Mouse (Mus musculus) v-Abl transformed pro-B cells (cell line): Measurements from ENCODE around the gene Gse1.

Experiments
- in situ Hi-C, 2 experiments: fragments of 400-800 bp; cut with MboI; formaldehyde crosslinking; loops; one replicate each; pipeline ENCODE4 v1.15.1; 2025; ENCODE audit not compliant: unreplicated experiment in 2 of 2

Gene Gse1

GRCm38 (mm10) chr8:120549922-120550321 is 321.7 kb downstream of the Gse1 start:
- in situ Hi-C loops = no loop called here

- in situ Hi-C loops = no loop called here
Observed at GRCm38 (mm10) chr8:120550430-120550829, 322.2 kb downstream of the Gse1 start.

GRCm38 (mm10) chr8:120550937-120551676 is 322.9 kb downstream of the Gse1 start:
- in situ Hi-C loops = no loop called here

- in situ Hi-C loops = no loop called here
Observed at GRCm38 (mm10) chr8:120551677-120551980, 323.4 kb downstream of the Gse1 start.

GRCm38 (mm10) chr8:120552509-120552908 is 324.3 kb downstream of the Gse1 start:
- in situ Hi-C loops = no loop called here

- in situ Hi-C loops = no loop called here
Observed at GRCm38 (mm10) chr8:120553441-120554123, 325.3 kb downstream of the Gse1 start.

- in situ Hi-C loops = no loop called here
Observed at GRCm38 (mm10) chr8:120554466-120555039, 326.3 kb downstream of the Gse1 start.

- in situ Hi-C loops = no loop called here
Observed at GRCm38 (mm10) chr8:120556198-120556892, 328.1 kb downstream of the Gse1 start.

- in situ Hi-C loops = no loop called here
Observed at GRCm38 (mm10) chr8:120557170-120557965, 329.1 kb downstream of the Gse1 start.

- in situ Hi-C loops = no loop called here
Observed at GRCm38 (mm10) chr8:120558162-120558561, 329.9 kb downstream of the Gse1 start.

- in situ Hi-C loops = no loop called here
Observed at GRCm38 (mm10) chr8:120559654-120560053, 331.4 kb downstream of the Gse1 start.

GRCm38 (mm10) chr8:120560535-120560934 is 332.3 kb downstream of the Gse1 start:
- in situ Hi-C loops = no loop called here

GRCm38 (mm10) chr8:120561539-120562435 is 333.5 kb downstream of the Gse1 start:
- in situ Hi-C loops = no loop called here

GRCm38 (mm10) chr8:120562680-120563347 is 334.6 kb downstream of the Gse1 start:
- in situ Hi-C loops = no loop called here

GRCm38 (mm10) chr8:120563348-120563724 is 335.1 kb downstream of the Gse1 start:
- in situ Hi-C loops = no loop called here

GRCm38 (mm10) chr8:120563851-120564837 is 335.9 kb downstream of the Gse1 start:
- in situ Hi-C loops = no loop called here

GRCm38 (mm10) chr8:120565151-120565711 is 337.0 kb downstream of the Gse1 start:
- in situ Hi-C loops = no loop called here

GRCm38 (mm10) chr8:120566681-120567080 is 338.4 kb downstream of the Gse1 start:
- in situ Hi-C loops = no loop called here
